Mouse (Mus musculus): ENCODE measurements around the gene Actg2.
A peak's percentile ranks its signal among the peaks of the same experiment; 100 is the strongest.
"Not testable (repeated sequence)": the region's sequence is repeated elsewhere in the genome, so short reads cannot be mapped to it uniquely, and the experiment has no call there.

Gene Actg2

GRCm38 (mm10) chr6:83536028-83536794 lies at the start of gene Actg2:
Gene Actg2 (minus strand): TSS chr6:83536265.
- no peak for DNase-seq

DNA sequence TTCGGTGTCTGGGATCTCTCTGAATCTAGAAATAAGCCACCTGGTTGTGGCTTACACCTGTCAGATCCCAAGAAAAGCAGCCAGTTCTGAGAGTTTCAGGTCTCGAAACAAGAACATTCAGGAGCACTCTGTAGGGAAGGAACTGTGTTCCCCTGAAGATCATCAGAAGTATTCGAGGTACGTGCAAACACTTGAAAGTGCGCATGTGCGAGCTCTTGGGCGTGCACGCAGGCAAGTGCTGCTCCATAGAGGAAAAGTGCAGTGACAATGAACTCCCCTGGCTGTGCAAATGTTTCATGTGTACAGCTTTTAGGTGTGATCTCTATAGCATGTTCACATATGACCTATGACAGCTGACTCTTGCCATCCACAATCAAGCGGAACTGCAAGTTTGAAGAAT lies 49.3 kb upstream of the Actg2 start:
- DNase-seq, result not testable (repeated sequence)

DNA sequence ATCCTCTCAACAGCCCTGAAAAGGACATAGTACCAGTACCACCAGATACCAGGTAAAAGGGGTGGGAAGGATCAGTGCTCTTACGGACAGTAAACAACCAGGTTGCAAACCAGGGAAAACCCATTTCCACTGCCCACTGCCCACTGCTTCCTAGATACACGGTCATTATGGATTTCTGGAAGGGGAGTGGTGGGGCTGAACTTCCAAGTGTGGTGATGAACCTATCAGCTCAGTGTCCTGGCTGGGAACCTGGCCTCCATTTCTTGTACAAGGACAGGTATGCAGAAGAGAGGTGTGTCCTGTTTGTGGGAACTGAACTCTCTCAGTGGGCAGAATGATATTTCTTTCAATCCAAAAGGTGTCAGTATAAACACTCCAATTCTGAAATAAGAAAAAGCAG lies 47.5 kb upstream of the Actg2 start:
- DNase-seq, result no peak

- peak; percentile 30 for DNase-seq
Observed at GRCm38 (mm10) chr6:83582938-83583270, 46.8 kb upstream of the Actg2 start.

DNA sequence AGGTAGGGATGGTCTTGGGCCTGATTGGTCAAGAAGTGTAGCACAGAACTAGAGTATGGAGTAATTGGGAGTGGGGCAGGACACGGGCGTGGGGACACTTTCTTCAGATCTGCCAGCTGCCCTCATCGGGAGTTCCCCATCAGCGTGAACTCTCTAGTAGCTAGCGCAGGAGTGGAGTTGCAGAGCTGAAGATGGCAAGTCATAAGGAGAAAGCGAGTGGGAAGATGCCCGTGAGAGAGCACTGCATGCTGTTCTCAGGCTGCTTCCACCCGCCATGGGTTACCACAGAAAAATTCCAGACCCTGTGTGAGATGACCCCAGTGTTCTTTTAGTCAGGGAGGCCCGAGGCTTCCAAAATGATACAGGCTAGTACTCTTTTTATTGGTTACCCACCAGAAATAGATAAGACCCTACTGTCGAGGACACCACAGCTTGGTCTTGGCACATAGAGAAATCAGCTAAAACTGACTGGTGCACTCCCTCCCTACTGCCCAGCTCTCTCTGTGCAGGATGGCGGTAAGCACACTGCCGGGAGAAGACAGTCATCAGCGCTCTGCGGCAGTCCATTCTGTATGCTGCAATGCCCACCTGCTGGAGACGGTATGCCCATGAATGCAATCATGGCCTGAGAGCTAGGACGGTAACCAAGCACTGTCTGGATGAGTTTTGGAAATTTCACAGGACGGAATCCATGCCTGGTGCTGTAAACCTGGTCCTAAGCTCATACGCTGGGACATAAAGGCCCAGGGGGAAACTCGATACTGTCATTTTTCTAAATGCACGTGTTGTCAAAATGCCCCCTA lies 46.3 kb upstream of the Actg2 start:
- no peak for DNase-seq

- no peak for DNase-seq
Observed at GRCm38 (mm10) chr6:83577534-83577933, 41.5 kb upstream of the Actg2 start.

DNA sequence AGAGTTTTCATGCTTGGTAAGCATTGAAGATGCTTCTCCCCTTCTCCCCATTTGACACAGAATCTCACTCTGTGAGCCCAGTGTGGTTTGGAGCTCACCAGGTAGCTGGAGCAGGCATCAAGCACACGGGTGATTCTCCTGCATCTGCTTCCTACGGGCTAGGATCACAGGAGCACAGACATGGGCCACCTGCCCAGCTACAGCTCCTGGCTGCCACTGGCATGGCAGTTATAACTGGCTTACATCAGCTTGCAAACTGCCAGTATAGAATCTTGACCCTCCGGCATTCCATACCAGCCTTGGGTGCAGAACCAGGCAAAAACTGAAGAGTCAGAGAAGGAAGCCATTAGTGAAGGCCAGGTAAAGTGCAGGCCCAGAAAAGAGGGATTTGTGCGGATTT lies 39.5 kb upstream of the Actg2 start:
- DNase-seq, result no peak

GRCm38 (mm10) chr6:83572671-83573070 lies 36.6 kb upstream of the Actg2 start, which contains the start of gene Stambp:
Gene Stambp (minus strand): TSS chr6:83572729.
- DNase-seq, result no peak

- DNase-seq, result peak; percentile 95
Observed at GRCm38 (mm10) chr6:83571840-83572667, 36.0 kb upstream of the Actg2 start.

DNA sequence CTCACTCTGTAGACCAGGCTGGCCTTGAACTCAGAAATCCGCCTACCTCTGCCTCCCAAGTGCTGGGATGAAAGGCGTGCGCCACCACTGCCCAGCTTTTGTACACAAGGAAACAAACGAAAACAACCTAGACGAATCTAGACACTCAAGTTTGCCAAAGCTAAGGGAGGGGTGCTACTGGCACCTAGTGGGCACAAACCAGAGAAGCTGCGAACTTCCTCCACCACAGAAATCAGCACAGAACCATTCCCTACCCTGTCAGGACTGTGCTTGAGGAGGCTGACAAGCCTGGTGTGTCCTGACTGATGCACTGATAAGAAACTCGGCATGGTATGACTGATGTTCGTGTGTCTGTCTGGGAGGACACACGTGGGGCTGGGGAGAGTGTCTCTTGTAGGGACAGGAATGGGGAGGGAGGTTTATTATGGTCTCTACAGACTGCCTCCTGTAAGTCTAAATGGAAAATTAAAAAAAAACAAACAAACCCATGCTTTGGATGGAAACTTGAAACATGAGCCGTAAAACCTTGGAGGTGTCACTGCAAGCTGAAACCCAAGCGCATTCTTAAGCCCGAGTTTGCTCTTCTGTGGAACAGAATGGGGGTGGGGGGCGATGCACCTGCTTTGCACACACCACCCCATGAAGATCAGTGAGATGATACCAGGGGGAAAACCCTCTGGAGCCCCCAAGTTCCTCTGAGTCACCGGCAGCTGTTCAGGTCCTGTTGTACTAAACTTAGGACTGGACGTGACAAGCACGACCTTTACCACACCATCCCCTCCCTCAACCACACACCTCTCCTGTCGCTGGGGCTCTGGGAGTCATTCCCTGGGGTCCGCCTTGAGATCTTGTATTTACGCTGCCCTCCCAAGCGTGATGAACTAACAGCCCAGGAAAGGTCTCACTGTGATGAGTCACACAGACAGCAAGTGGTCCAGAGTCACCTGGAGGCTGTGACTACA lies 33.1 kb upstream of the Actg2 start:
- no peak for DNase-seq

DNA sequence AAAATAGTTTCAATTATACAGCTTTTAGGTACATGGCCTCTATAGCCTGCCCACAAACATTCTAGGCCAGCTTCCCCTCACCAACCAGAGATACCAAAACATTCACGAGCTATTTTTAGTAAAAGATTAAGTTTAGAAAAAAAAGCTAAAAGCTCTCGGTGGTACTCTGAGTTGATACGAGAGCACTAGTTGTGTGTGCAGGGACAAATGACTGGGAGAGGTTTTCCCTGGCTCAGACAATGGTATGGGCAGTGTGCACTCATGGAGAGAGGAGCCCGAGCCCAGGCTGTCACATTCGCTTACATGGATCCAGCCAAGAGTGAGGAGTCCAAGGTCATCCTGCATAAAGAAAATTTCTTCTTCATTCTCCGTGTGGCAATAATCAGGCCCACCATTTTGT lies 19.9 kb upstream of the Actg2 start:
- no peak for DNase-seq

GRCm38 (mm10) chr6:83548346-83548745 lies 12.3 kb upstream of the Actg2 start:
- no peak for DNase-seq

- DNase-seq, result peak; percentile 73
Observed at GRCm38 (mm10) chr6:83545778-83546177, 9.7 kb upstream of the Actg2 start.

- peak; percentile 34 for DNase-seq
Observed at GRCm38 (mm10) chr6:83541756-83542456, 5.8 kb upstream of the Actg2 start.

GRCm38 (mm10) chr6:83540017-83540416 lies 4.0 kb upstream of the Actg2 start:
- DNase-seq, result peak; percentile 72

- DNase-seq, result no peak
Observed at GRCm38 (mm10) chr6:83536795-83537059, 662 bp upstream of the Actg2 start.

DNA sequence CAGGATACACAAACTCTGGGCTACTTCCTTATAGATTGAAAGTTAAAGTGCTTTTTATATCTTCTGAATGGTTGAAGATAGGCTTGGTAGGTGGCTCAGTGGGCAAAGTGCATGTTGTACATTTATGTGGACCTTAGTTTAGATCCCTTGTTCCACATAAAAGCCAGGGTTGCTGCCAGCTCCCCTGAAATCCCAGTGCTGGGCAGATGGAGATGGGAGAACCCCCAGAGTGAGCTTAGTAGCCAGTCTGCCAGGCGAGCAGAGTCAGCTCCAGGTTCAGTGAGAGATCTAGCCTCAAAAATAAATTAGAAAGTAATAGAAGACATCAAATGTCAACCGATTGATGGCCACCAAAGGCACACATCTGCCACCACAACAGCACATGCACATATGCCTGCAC lies 3.5 kb downstream of the Actg2 start:
- DNase-seq, result no peak

- no peak for DNase-seq
Observed at GRCm38 (mm10) chr6:83523194-83523593, 12.9 kb downstream of the Actg2 start.

GRCm38 (mm10) chr6:83521784-83522183 lies 14.3 kb downstream of the Actg2 start:
- no peak for DNase-seq

DNA sequence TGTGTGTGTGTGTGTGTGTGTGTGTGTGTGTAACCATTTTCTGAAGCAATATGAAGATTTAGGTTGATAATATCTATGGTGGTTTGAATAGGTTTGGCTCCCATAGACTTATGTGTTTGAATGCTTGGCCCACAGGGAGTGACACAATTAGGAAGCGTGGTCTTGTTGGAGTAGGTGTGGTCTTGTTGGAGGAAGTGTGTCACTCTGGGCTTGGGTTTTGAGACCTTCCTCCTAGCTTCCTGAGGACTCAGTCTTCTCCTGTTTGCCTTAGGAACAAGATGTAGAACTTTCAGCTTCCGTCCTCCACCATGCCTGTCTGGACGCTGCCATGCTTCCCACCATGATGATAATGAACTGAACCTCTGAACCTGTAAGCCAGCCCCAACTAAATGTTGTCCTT lies 17.4 kb downstream of the Actg2 start:
- DNase-seq, result no peak

DNA sequence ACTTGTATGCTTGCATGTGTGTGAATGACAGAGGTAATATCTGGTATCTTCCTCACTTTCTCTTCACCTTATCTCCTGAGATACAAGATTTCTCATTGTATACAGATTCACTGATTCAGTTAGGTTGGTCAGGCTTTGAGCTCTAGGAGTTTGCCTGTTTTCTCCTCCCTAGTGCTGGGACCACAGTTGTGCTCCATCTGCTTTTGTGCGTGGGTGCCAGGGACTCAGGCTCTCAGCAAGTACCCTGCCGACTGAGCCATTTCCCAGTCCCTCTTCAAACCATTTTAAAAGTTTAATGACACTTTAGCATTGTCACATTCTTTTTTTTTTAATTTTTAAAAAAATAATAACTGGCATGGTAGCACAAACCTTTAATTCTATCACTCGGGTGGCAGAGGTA lies 20.9 kb downstream of the Actg2 start:
- DNase-seq, result peak; percentile 48

DNA sequence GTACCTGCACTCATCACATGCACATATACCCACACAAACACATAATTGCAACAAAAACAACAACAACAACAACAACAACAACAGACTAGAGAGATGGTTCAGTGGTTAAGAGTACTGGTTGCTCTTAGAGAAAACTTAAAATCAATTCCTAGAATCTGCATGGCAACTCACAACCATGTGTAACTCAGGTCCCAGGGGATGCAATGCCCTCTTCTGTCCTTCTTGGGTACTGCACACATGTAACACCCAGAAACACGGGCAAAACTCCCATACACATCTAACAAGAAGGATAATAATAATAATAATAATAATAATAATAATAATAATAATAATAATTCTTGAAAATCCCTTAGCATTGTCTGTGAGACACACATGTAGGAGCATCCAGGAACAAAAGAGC lies 23.6 kb downstream of the Actg2 start:
- DNase-seq, result no peak

Data from layer of hippocampus, adult 9-11 months (tissue).